Mouse (Mus musculus) embryonic facial prominence, embryonic 12.5 days (tissue): ENCODE results near the gene Ppp1r3c. TPM values are rescaled to one million over a fixed set of nuclear protein-coding genes. Genes with fewer than 3 reads are reported as not detected.

ENCODE experiments used
- ATAC-seq: fragments of 200-750 bp; cut with Nextera tagmentation; 2 replicates; pipeline ENCODE4 v1.8.0; 2017; ENCODE audit not compliant: insufficient number of reproducible peaks, insufficient read depth, low FRiP score, low TSS enrichment
- H3K27ac ChIP-seq: fragments of 300-500 bp; sonication (generic); 2 replicates; pipeline ENCODE4 v1.5.1; 2016; ENCODE audit warnings: mild to moderate bottlenecking
- H3K27me3 ChIP-seq: fragments of 300-500 bp; sonication (generic); 2 replicates; pipeline ENCODE4 v1.6.1; 2016; ENCODE audit warnings: mild to moderate bottlenecking, moderate library complexity
- H3K36me3 ChIP-seq: fragments of 300-500 bp; sonication (generic); 2 replicates; pipeline ENCODE4 v1.6.1; 2016; ENCODE audit warnings: mild to moderate bottlenecking
- H3K4me1 ChIP-seq: fragments of 300-500 bp; sonication (generic); 2 replicates; pipeline ENCODE4 v1.6.1; 2016
- H3K4me2 ChIP-seq: fragments of 300-500 bp; sonication (generic); replicated peaks from 2 replicates; pipeline ENCODE4 v1.6.1; 2016; ENCODE audit warnings: mild to moderate bottlenecking, moderate library complexity
- H3K4me3 ChIP-seq: fragments of 300-500 bp; sonication (generic); 2 replicates; pipeline ENCODE4 v1.5.1; 2016; ENCODE audit warnings: mild to moderate bottlenecking
- H3K9ac ChIP-seq: fragments of 300-500 bp; sonication (generic); 2 replicates; pipeline ENCODE4 v1.6.1; 2016; ENCODE audit warnings: mild to moderate bottlenecking, moderate library complexity
- H3K9me3 ChIP-seq: fragments of 300-500 bp; sonication (generic); 2 replicates; pipeline ENCODE4 v1.6.1; 2016; ENCODE audit warnings: mild to moderate bottlenecking, moderate library complexity
- WGBS: fragments of 180-500 bp; shearing (Covaris S2); methylation state at CpG from one replicate; pipeline ENCODE4 v1.1.7; 2016; 5-methylcytosine and 5-hydroxymethylcytosine counted together
- polyA plus RNA-seq: library from polyadenylated mRNA; unstranded; fragments of >200 nt; fragmentation: Nextera tagmentation; extraction: Ambion mirVana; gene quantifications from 2 replicates; pipeline ENCODE4 v1.2.1, GENCODE M21; 2016

Ppp1r3c gene
- 5.9 and 6.2 TPM in 2 replicates for polyA plus RNA-seq

DNA sequence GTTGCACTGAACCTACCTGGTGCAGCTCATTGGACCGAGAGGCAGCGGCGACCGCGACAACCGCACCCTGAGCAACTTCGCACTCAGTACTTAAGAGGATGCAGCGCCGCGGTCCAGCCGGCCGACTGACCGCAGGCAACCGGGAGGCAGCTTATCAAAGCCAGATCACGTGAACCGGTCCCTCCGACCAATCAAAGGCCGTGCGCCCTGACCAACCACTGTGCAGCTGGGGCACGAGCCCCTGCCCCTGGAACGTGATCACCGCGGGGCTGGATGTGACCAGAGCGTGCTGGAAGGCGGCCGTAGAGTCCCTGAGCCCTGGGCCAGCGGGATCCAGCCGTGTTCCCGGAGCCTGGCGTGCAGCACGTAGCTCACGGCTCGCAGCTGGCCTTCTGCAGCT is at the start of gene Ppp1r3c:
Gene Ppp1r3c (minus strand): TSS at position 117 of the 400 bp plus-strand sequence.
- 0 out of 2 replicates have a peak, but pooled peaks cover 9% of the 10 kb centered on the region for H3K36me3 ChIP-seq
- H3K4me1 ChIP-seq, result no peaks in the 10 kb centered on the region
- ATAC-seq, result peak; percentile 98
- H3K9me3 ChIP-seq, result no peaks in the 10 kb centered on the region
- WGBS, result under 1% methylated on average over 33 of the region's 33 CpGs
- H3K9ac ChIP-seq, result peak within 1 kb of the TSS; percentile 52
- H3K4me3 ChIP-seq, result peak within 1 kb of the TSS; percentile 40
- H3K27ac ChIP-seq, result peak within 1 kb of the TSS; percentile 78
- no peaks in the 10 kb centered on the region for H3K27me3 ChIP-seq
- peak within 1 kb of the TSS; percentile 58 for H3K4me2 ChIP-seq

DNA sequence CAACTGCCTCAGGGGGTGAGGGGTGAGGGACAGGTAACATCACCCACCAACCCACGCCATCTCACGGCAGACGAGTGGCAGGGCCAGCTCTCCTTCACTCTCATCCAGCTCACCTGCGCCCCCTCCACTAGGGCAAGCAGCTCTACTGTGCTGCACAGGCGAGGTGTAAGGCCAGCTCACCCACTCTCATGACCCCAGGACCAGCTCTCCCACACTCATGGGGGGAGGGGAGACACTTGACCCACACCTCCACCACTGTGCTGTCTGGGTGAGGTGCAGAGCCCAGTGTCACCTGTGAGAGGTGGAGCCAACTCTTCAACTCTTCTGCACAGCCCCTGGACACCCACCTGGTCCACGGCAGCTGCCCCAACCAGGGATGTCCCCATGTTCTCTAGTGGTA is 46.7 kb upstream of the Ppp1r3c start:
- ATAC-seq, result 0 out of 2 replicates have a peak, but pooled peaks have one; percentile 35
- 85% methylated on average over 6 of the region's 6 CpGs for WGBS

DNA sequence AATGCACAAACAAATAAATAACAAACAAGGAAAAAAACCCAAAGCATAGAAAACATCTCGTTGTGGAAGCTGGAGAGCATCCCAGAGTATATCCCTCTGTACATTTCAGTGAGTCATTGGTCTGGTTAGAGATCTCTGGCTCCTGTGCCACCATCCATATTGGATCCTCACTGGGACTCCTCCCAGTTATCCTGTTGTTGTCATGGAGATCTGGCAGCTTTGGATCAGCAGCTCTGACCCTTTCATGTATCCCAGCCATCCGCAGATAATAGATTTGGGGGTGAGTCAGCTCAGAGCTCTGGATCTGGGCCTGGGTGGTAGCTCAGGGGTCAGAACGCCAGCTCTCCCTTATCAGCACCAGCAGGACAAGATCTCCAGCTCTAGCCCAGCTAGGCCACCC is 46.1 kb upstream of the Ppp1r3c start:
- Histone ChIP-seq H3K36me3 (no peaks in the 10 kb centered on the region), H3K27ac (no peak overlapping the region), H3K9me3 (no peaks in the 10 kb centered on the region), H3K4me2 (no peak overlapping the region), H3K27me3 (no peaks in the 10 kb centered on the region), H3K9ac (no peak overlapping the region), H3K4me1 (no peaks in the 10 kb centered on the region), H3K4me3 (no peak overlapping the region)
- ATAC-seq, result no peak; the same call in 1 of the 2 replicates
- WGBS, result 78% methylated on average over 3 of the region's 3 CpGs

More for the DNA sequence above, 46.7 kb upstream of the Ppp1r3c start:
- no peak overlapping the region for H3K9ac ChIP-seq
- H3K4me1 ChIP-seq, result no peaks in the 10 kb centered on the region
- no peak overlapping the region for H3K4me2 ChIP-seq
- H3K36me3 ChIP-seq, result no peaks in the 10 kb centered on the region
- H3K9me3 ChIP-seq, result no peaks in the 10 kb centered on the region
- H3K27me3 ChIP-seq, result no peaks in the 10 kb centered on the region
- H3K4me3 ChIP-seq, result no peak overlapping the region
- H3K27ac ChIP-seq, result no peak overlapping the region

DNA sequence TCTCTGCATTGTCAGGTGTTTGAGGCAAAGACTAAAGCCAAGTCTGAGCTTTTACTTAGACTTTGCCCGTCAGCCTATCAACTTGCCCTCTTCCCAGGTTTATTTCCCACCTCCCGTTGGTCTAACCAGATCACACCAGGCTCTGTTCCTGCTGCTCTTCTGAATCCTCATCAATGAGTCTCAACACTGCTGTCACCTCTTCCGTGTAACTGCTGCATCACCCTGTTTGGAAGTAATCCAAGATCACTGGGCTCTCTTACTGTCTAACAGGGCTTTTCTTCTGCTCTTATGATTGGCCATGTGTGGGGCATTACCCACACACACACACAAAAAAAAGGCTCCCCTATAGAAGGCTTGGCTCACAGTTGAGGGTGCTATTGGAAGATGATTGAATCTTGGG is 45.5 kb upstream of the Ppp1r3c start:
- no peaks in the 10 kb centered on the region for H3K27me3 ChIP-seq
- no peaks in the 10 kb centered on the region for H3K4me1 ChIP-seq
- no peaks in the 10 kb centered on the region for H3K9me3 ChIP-seq
- no peak overlapping the region for H3K27ac ChIP-seq
- 91% methylated on average over 3 of the region's 3 CpGs for WGBS
- no peak for ATAC-seq
- no peak overlapping the region for H3K4me3 ChIP-seq
- H3K9ac ChIP-seq, result no peak overlapping the region
- H3K4me2 ChIP-seq, result no peak overlapping the region
- H3K36me3 ChIP-seq, result no peaks in the 10 kb centered on the region

DNA sequence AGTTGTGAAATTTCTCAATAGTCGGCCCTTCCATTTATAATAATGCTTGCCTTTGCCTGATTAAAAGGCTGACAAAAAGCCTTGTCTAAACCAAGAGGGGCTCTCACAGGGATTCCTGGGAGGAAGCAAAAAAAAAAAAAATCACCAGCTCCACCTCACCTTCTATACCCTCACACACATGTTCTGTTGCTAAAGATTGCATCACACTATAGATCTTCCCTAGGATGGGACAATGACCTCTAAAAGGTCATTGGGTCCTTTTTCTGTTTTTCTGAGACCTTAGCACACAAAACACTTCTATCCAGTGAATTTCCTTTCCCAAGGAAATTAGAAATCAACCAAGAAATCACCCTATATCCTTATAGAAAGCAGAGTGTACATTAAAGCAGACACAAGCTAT is 43.9 kb upstream of the Ppp1r3c start:
- Histone ChIP-seq H3K9ac (no peak overlapping the region), H3K27ac (no peak overlapping the region), H3K4me2 (no peak overlapping the region), H3K36me3 (no peaks in the 10 kb centered on the region), H3K4me3 (no peak overlapping the region), H3K4me1 (no peaks in the 10 kb centered on the region), H3K27me3 (no peaks in the 10 kb centered on the region), H3K9me3 (no peaks in the 10 kb centered on the region)
- ATAC-seq, result no peak
- WGBS, result 93% methylated on average over 1 of the region's 1 CpGs

DNA sequence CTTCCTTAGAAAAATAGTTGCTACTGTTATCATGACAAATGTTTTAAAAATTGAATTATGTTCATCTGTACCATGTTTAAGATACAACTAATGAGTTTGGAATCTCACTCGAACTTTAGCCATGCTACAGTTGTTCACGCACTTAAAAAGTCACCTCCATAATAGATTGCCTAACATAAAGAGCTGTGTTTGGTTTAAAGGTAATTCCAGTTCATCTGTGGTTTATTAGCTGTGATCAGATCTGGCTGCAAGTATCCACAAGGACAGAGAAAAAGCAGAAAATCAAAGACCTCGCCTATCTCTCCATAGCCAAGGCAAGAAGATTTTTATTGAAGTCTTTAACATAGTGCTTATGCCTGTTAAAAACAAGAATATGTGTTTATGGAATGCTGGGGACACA is 43.3 kb upstream of the Ppp1r3c start:
- no peak for ATAC-seq

DNA sequence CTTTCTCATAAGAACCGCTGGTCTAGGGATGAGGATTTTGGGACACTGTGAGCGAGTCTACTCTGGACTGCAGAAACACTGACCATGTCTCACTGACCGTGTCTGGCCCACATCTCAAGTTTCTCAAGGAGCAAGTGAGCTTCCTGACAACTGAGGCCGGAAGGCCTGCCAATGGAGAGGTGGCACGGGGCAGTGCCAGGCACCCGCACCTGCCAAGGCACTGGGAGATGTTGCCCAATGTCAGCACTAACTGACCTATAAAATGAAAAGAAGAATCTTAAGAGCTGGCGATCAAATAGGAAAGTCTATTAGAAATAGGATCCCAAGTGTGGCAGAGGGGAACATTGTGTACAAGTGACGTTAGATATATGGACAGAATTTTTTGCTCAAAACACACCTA is 39.1 kb upstream of the Ppp1r3c start:
- no peak overlapping the region for H3K27ac ChIP-seq
- H3K36me3 ChIP-seq, result no peaks in the 10 kb centered on the region
- ATAC-seq, result no peak
- H3K4me1 ChIP-seq, result no peaks in the 10 kb centered on the region
- no peak overlapping the region for H3K4me3 ChIP-seq
- no peak overlapping the region for H3K4me2 ChIP-seq
- WGBS, result 91% methylated on average over 8 of the region's 8 CpGs
- no peaks in the 10 kb centered on the region for H3K27me3 ChIP-seq
- no peak overlapping the region for H3K9ac ChIP-seq
- no peaks in the 10 kb centered on the region for H3K9me3 ChIP-seq

More for the DNA sequence above, 43.3 kb upstream of the Ppp1r3c start:
- 75% methylated on average over 3 of the region's 3 CpGs for WGBS
- Histone ChIP-seq H3K9me3 (no peaks in the 10 kb centered on the region), H3K4me2 (no peak overlapping the region), H3K4me3 (no peak overlapping the region), H3K36me3 (no peaks in the 10 kb centered on the region), H3K9ac (no peak overlapping the region), H3K27ac (no peak overlapping the region), H3K4me1 (no peaks in the 10 kb centered on the region), H3K27me3 (no peaks in the 10 kb centered on the region)

DNA sequence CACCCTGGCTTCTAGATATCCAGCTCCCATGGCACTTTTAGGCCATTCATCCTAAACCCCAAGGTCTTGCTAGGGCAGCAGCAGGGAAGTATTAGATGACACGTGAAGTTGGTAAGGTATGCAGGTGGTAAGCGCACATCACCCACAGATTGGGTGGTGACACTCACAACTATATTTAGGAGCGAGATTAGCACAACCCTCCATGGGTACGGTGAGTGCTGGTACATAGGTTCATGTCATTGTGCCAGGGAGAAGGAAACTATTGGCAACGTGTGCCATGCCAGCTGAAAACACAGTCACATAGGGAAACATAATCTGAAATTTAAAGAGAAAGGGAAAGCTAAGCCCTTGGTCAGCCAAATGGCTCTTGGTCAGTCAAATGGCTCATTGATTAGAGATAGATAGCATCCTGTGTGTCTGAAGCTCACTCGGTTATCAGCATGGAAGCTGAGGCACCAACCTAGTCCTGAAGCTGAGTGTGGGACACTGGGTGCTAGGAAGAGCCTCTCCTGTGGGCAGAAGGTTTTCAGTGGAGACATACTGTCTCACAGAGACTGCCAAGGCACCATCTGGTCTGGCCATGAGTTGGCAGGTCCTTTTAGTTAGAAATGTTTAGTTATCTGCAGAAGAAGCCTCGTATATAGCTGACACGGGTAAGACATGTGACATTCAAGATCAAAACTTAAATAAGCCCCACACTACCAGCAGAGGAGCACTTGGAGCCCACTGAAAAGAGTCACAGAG is 37.4 kb upstream of the Ppp1r3c start:
- ATAC-seq, result no peak
- Histone ChIP-seq H3K27ac (no peak overlapping the region), H3K27me3 (no peaks in the 10 kb centered on the region), H3K4me1 (no peaks in the 10 kb centered on the region), H3K4me2 (no peak overlapping the region), H3K4me3 (no peak overlapping the region), H3K9ac (no peak overlapping the region), H3K36me3 (no peaks in the 10 kb centered on the region), H3K9me3 (no peaks in the 10 kb centered on the region)
- WGBS, result 87% methylated on average over 8 of the region's 8 CpGs

DNA sequence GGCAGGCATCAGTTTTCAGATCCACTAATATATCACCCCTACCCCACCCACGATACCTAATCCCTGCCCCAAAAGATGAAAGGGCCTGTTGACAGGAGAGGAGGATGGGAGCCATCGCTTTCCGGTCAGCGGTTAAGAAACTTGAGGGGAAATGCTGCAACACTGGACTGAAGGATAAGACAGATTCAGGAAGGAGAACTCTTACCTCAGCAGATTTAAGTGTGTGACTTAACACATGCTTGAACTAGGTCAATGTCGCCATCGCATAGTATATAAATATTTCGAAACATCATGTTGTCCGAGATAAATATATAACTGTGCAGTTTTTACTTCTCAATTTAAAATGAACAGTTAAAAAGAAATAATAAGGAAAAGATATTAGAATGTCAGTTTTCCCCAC is 31.6 kb upstream of the Ppp1r3c start:
- Histone ChIP-seq H3K9me3 (no peaks in the 10 kb centered on the region), H3K27me3 (no peaks in the 10 kb centered on the region), H3K4me2 (no peak overlapping the region), H3K9ac (no peak overlapping the region), H3K4me3 (no peak overlapping the region), H3K27ac (no peak overlapping the region), H3K36me3 (no peaks in the 10 kb centered on the region), H3K4me1 (no peaks in the 10 kb centered on the region)
- 82% methylated on average over 8 of the region's 8 CpGs for WGBS
- no peak for ATAC-seq

DNA sequence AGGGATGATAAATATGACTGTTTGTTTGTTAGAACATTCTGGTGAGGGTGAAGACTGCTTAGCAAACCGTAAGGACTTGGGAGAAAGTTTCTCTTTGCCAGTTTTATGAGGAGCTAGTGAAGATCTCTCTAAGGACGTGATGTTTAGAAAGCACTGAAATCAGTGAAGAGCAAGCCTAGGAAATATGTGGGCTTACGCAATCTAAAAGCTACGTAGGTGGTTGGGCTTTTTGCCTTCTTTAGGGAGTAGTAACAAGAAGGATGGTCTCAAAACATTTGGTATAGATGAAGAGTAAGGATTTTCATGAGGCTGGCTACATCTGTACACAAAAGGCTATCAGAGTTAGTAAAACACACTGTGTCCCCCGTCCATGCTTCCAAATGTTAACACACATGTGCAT is 28.0 kb upstream of the Ppp1r3c start:
- 88% methylated on average over 5 of the region's 5 CpGs for WGBS
- Histone ChIP-seq H3K9ac (no peak overlapping the region), H3K4me2 (no peak overlapping the region), H3K27ac (no peak overlapping the region), H3K4me3 (no peak overlapping the region), H3K36me3 (no peaks in the 10 kb centered on the region), H3K9me3 (no peaks in the 10 kb centered on the region), H3K27me3 (no peaks in the 10 kb centered on the region), H3K4me1 (no peaks in the 10 kb centered on the region)
- no peak for ATAC-seq

DNA sequence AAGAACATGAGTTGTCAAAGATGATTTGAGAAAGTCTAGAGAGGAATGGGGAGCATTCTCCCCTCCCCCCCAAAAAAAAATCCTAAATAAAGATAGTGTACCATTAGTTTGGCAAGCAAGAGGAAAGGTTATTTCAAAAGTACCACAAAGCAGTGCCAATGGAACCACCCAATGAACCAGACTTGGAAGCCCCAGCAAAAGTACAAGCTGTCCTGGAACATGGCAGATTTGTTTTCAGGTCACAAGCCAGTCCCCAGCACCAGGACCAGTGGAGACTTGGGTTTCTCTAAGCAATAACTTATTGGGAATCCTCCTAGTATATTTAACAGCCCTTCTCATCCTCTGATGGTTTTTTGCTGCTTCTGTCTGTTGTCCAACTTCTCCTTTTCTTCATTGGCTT is 12.5 kb upstream of the Ppp1r3c start:
- Histone ChIP-seq H3K27ac (no peak overlapping the region), H3K4me3 (no peak overlapping the region), H3K9me3 (no peaks in the 10 kb centered on the region), H3K27me3 (no peaks in the 10 kb centered on the region), H3K4me1 (no peaks in the 10 kb centered on the region), H3K36me3 (no peaks in the 10 kb centered on the region), H3K9ac (no peak overlapping the region), H3K4me2 (no peak overlapping the region)
- no peak for ATAC-seq

DNA sequence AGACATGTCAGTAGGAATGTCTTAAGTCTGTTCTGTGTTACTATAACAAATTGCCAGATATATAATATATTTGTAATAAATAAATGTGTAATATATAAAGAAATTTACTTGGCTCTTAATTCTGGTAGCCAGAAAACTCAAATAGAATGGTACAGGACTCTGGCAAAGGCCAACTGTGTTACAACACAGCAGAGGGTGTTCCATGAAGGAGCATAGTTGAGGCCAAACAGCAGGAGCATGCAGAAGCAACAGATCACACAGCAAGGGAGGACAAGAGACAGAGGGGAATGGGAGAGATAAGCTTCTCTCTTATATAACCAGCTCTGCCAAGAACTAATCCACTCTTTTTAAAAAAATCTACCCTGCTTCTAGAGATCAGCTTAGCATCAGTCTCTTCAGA is 5.9 kb upstream of the Ppp1r3c start:
- ATAC-seq, result no peak
- Histone ChIP-seq H3K9ac (no peak overlapping the region), H3K9me3 (no peaks in the 10 kb centered on the region), H3K4me1 (no peaks in the 10 kb centered on the region), H3K27me3 (no peaks in the 10 kb centered on the region), H3K4me3 (no peak overlapping the region), H3K27ac (no peak overlapping the region), H3K4me2 (no peak overlapping the region), H3K36me3 (no peaks in the 10 kb centered on the region)
